Mouse (Mus musculus) thymus, adult 2 months (tissue): ENCODE results near the gene Gm47996.

Source experiments
- CTCF ChIP-seq: fragments of 200-500 bp; IDR thresholded peaks from 2 replicates; pipeline ENCODE4 v1.5.1; 2012; ENCODE audit warnings: mild to moderate bottlenecking, control low read depth, low read length, moderate library complexity, borderline replicate concordance; ENCODE audit not compliant: control insufficient read depth, poor library complexity, insufficient read depth; ENCODE audit errors: extremely low read depth
- POLR2A ChIP-seq: fragments of 200-500 bp; IDR thresholded peaks from 2 replicates; pipeline ENCODE4 v1.6.1; 2012; ENCODE audit warnings: mild to moderate bottlenecking, low read length, control low read depth, moderate library complexity; ENCODE audit not compliant: control insufficient read depth, poor library complexity, insufficient read depth; ENCODE audit errors: extremely low read depth

GRCm38 (mm10) chr1:151236141-151236930 is 26.4 kb downstream of the Gm47996 start:
- no peak for TF ChIP-seq CTCF
- TF ChIP-seq POLR2A = no peak
